Mouse (Mus musculus): ENCODE data around the gene Col8a2.

Gene Col8a2

GRCm38 (mm10) chr4:126311566-126312200, 25.1 kb downstream of the Col8a2 start:
- Histone ChIP-seq H3K4me3 (replicated peaks; ENCODE audit: low read length) (no peak overlapping the region), H3K4me1 (replicated peaks; ENCODE audit: low read depth, low read length) (peaks cover 51% of the 10 kb centered on the region), H3K9me3 (ENCODE audit: low read length) (no peaks in the 10 kb centered on the region), H3K27me3 (ENCODE audit: insufficient read depth, low read length) (peaks cover 16% of the 10 kb centered on the region), H3K36me3 (ENCODE audit: insufficient read depth, low read length) (peaks cover 24% of the 10 kb centered on the region)
- no peak for TF ChIP-seq CTCF (conservative IDR thresholded peaks at IDR 0.05; ENCODE audit: low read length)
- no peak for TF ChIP-seq POU5F1 (IDR thresholded peaks at IDR 0.05; ENCODE audit: borderline replicate concordance, low read length)
- no peak for TF ChIP-seq NANOG (IDR thresholded peaks at IDR 0.05; ENCODE audit: borderline replicate concordance, low read length)

- Histone ChIP-seq H3K4me1 (replicated peaks; ENCODE audit: low read depth, low read length) (peaks cover 60% of the 10 kb centered on the region), H3K9me3 (ENCODE audit: low read length) (no peaks in the 10 kb centered on the region), H3K4me3 (replicated peaks; ENCODE audit: low read length) (no peak overlapping the region), H3K27me3 (ENCODE audit: insufficient read depth, low read length) (peaks cover 12% of the 10 kb centered on the region), H3K36me3 (ENCODE audit: insufficient read depth, low read length) (peaks cover 39% of the 10 kb centered on the region)
- no peak for TF ChIP-seq POU5F1 (IDR thresholded peaks at IDR 0.05; ENCODE audit: borderline replicate concordance, low read length)
- TF ChIP-seq NANOG (IDR thresholded peaks at IDR 0.05; ENCODE audit: borderline replicate concordance, low read length) = no peak
- TF ChIP-seq CTCF (conservative IDR thresholded peaks at IDR 0.05; ENCODE audit: low read length) = no peak
Measured at GRCm38 (mm10) chr4:126313202-126313601, 26.6 kb downstream of the Col8a2 start.

GRCm38 (mm10) chr4:126314393-126314792, 27.8 kb downstream of the Col8a2 start:
- Histone ChIP-seq H3K4me1 (replicated peaks; ENCODE audit: low read depth, low read length) (peaks cover 62% of the 10 kb centered on the region), H3K36me3 (ENCODE audit: insufficient read depth, low read length) (peaks cover 51% of the 10 kb centered on the region), H3K9me3 (ENCODE audit: low read length) (no peaks in the 10 kb centered on the region), H3K27me3 (ENCODE audit: insufficient read depth, low read length) (0 out of 2 replicates have a peak, but pooled peaks cover 2% of the 10 kb centered on the region), H3K4me3 (replicated peaks; ENCODE audit: low read length) (no peak overlapping the region)
- 0 out of 2 replicates have a peak, but pooled peaks have one; percentile 9 for TF ChIP-seq CTCF (conservative IDR thresholded peaks at IDR 0.05; ENCODE audit: low read length)
- no peak for TF ChIP-seq NANOG (IDR thresholded peaks at IDR 0.05; ENCODE audit: borderline replicate concordance, low read length)
- no peak for TF ChIP-seq POU5F1 (IDR thresholded peaks at IDR 0.05; ENCODE audit: borderline replicate concordance, low read length)

DNA sequence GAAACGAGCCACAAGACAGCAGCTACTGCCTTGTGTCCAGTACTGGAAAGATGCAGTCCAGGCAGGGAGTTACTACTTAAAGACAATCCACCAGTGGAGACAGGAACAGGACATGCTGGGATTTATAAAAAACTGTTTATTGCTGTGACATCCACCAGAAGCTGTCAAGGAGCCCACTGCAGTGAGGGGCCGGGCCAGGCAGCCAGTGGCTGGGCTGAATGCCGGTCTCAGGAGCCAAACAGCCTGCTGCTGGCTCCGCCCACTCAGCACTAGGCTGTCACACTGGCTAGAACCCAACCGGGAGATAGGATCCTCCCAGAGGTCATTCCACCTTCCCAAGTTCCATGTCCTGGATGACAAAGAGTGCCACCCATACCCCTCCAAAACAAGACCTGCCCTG, 29.3 kb downstream of the Col8a2 start:
- TF ChIP-seq POU5F1 (IDR thresholded peaks at IDR 0.05; ENCODE audit: borderline replicate concordance, low read length) (no peak), CTCF (conservative IDR thresholded peaks at IDR 0.05; ENCODE audit: low read length) (no peak), NANOG (IDR thresholded peaks at IDR 0.05; ENCODE audit: borderline replicate concordance, low read length) (no peak)
- Histone ChIP-seq H3K36me3 (ENCODE audit: insufficient read depth, low read length) (peaks cover 62% of the 10 kb centered on the region), H3K4me3 (replicated peaks; ENCODE audit: low read length) (no peak overlapping the region), H3K4me1 (replicated peaks; ENCODE audit: low read depth, low read length) (peaks cover 72% of the 10 kb centered on the region), H3K9me3 (ENCODE audit: low read length) (no peaks in the 10 kb centered on the region), H3K27me3 (ENCODE audit: insufficient read depth, low read length) (no peaks in the 10 kb centered on the region)

GRCm38 (mm10) chr4:126316443-126317040, 29.9 kb downstream of the Col8a2 start:
- no peaks in the 10 kb centered on the region for H3K27me3 ChIP-seq (ENCODE audit: insufficient read depth, low read length)
- H3K4me3 ChIP-seq (replicated peaks; ENCODE audit: low read length) = no peak overlapping the region
- H3K36me3 ChIP-seq (ENCODE audit: insufficient read depth, low read length) = peaks cover 62% of the 10 kb centered on the region
- TF ChIP-seq POU5F1 (IDR thresholded peaks at IDR 0.05; ENCODE audit: borderline replicate concordance, low read length) (no peak), NANOG (IDR thresholded peaks at IDR 0.05; ENCODE audit: borderline replicate concordance, low read length) (no peak), CTCF (conservative IDR thresholded peaks at IDR 0.05; ENCODE audit: low read length) (no peak)
- H3K9me3 ChIP-seq (ENCODE audit: low read length) = no peaks in the 10 kb centered on the region
- H3K4me1 ChIP-seq (replicated peaks; ENCODE audit: low read depth, low read length) = peaks cover 73% of the 10 kb centered on the region

DNA sequence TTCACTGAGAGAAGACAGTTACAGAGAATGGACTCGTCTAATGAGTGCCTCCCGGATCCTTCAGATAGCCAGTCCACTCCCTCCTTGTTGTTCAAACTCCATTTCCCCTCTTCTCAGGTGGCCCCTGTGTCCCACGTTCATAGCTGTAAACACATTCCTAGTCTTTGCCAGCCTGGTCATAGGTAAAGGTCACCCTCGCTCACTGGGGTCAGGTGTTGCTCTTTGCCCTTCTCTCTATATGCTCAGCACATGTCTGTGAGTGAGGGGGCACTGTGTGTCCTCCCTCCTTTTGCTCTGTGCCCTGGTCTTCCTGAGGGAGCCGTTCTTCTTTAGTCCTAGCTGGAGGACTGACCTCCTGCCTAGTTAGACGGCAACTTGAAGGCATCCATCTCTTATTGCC, 33.2 kb downstream of the Col8a2 start:
- Histone ChIP-seq H3K4me3 (replicated peaks; ENCODE audit: low read length) (peak overlapping the region; percentile 2; the same call in 1 of the 2 replicates), H3K27me3 (ENCODE audit: insufficient read depth, low read length) (peaks cover 31% of the 10 kb centered on the region), H3K9me3 (ENCODE audit: low read length) (no peaks in the 10 kb centered on the region), H3K36me3 (ENCODE audit: insufficient read depth, low read length) (peaks cover 55% of the 10 kb centered on the region), H3K4me1 (replicated peaks; ENCODE audit: low read depth, low read length) (peaks cover 78% of the 10 kb centered on the region)
- TF ChIP-seq NANOG (IDR thresholded peaks at IDR 0.05; ENCODE audit: borderline replicate concordance, low read length) (no peak), POU5F1 (IDR thresholded peaks at IDR 0.05; ENCODE audit: borderline replicate concordance, low read length) (no peak), CTCF (conservative IDR thresholded peaks at IDR 0.05; ENCODE audit: low read length) (no peak)

DNA sequence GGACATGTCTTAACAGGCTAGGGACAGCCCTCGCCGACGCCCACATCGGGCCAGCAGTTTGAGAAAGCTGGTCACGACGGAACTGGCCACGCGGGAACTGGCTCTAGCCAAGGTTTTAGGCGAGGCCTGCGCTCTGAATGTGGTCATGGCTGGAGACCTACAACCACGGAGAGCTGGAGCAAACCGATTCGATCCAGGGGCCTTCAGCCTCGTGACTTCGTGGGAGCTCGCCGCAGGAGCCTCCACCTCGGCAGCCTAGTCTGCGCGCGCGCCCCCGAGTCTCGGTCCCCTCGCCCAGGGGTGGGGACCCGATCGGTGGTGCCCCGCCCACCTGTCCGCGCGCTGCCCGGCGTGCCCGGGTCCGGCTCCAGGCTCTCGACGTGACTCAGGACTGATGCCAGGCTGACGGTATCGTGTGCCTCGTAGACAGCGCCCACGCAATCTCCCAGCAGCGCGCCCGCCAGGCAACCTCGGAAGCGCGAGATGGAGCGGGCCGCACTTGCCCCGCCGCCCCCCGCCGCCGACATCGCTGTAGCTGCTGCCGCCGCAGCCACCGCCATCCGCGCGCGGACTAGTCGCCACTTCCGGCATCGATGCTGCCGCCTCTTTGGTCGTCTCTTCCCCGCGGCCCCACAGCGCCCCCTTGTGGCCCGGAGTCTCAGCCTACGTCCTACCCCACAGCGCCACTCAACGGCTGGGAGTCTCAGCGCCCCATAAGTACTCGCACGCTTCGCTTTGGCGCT, 34.7 kb downstream of the Col8a2 start, which contains the start of gene Adprhl2:
Adprhl2 (minus strand) TSS at position 593 of the 743 bp plus-strand sequence.
- H3K9me3 ChIP-seq (ENCODE audit: low read length) = no peaks in the 10 kb centered on the region
- peaks cover 42% of the 10 kb centered on the region for H3K36me3 ChIP-seq (ENCODE audit: insufficient read depth, low read length)
- H3K27me3 ChIP-seq (ENCODE audit: insufficient read depth, low read length) = peaks cover 38% of the 10 kb centered on the region
- peaks cover 79% of the 10 kb centered on the region for H3K4me1 ChIP-seq (replicated peaks; ENCODE audit: low read depth, low read length)
- H3K4me3 ChIP-seq (replicated peaks; ENCODE audit: low read length) = peak within 1 kb of the TSS; percentile 96
- TF ChIP-seq CTCF (conservative IDR thresholded peaks at IDR 0.05; ENCODE audit: low read length) = peak; percentile 90
- no peak for TF ChIP-seq POU5F1 (IDR thresholded peaks at IDR 0.05; ENCODE audit: borderline replicate concordance, low read length)

GRCm38 (mm10) chr4:126321854-126322511, 35.4 kb downstream of the Col8a2 start:
- Histone ChIP-seq H3K9me3 (ENCODE audit: low read length) (no peaks in the 10 kb centered on the region), H3K4me1 (replicated peaks; ENCODE audit: low read depth, low read length) (peaks cover 74% of the 10 kb centered on the region), H3K4me3 (replicated peaks; ENCODE audit: low read length) (peak overlapping the region; percentile 96), H3K27me3 (ENCODE audit: insufficient read depth, low read length) (peaks cover 38% of the 10 kb centered on the region), H3K36me3 (ENCODE audit: insufficient read depth, low read length) (peaks cover 35% of the 10 kb centered on the region)
- TF ChIP-seq NANOG (IDR thresholded peaks at IDR 0.05; ENCODE audit: borderline replicate concordance, low read length) = no peak
- no peak for TF ChIP-seq POU5F1 (IDR thresholded peaks at IDR 0.05; ENCODE audit: borderline replicate concordance, low read length)
- TF ChIP-seq CTCF (conservative IDR thresholded peaks at IDR 0.05; ENCODE audit: low read length) = no peak
